Mouse (Mus musculus) stomach, postnatal 0 days (tissue): ENCODE data around the gene Ctc1. TPM values are rescaled to one million over a fixed set of nuclear protein-coding genes. Genes with fewer than 3 reads are reported as not detected.

Source experiments
- ATAC-seq: fragments of 200-750 bp; cut with Nextera tagmentation; 2 replicates; pipeline ENCODE4 v1.8.0; 2017; ENCODE audit not compliant: low FRiP score, low TSS enrichment
- DNase-seq: peaks from one replicate; pipeline ENCODE4 v3.0.0-alpha.2; 2016; ENCODE audit warnings: low spot score
- H3K27ac ChIP-seq: fragments of 300-500 bp; sonication (generic); replicated peaks from 2 replicates; pipeline ENCODE4 v1.5.1; 2014; ENCODE audit warnings: mild to moderate bottlenecking, control low read depth
- H3K27me3 ChIP-seq: fragments of 300-500 bp; sonication (generic); 2 replicates; pipeline ENCODE4 v1.6.1; 2014; ENCODE audit warnings: low read length; ENCODE audit not compliant: control insufficient read depth, insufficient read depth
- H3K36me3 ChIP-seq: fragments of 300-500 bp; sonication (generic); 2 replicates; pipeline ENCODE4 v1.6.1; 2014; ENCODE audit warnings: low read length, mixed read lengths; ENCODE audit not compliant: control insufficient read depth, insufficient read depth
- H3K4me1 ChIP-seq: fragments of 300-500 bp; sonication (generic); replicated peaks from 2 replicates; pipeline ENCODE4 v1.6.1; 2014; ENCODE audit warnings: antibody characterized with exemption; ENCODE audit not compliant: control insufficient read depth, insufficient read depth
- H3K4me2 ChIP-seq: fragments of 300-500 bp; sonication (generic); replicated peaks from 2 replicates; pipeline ENCODE4 v1.6.1; 2014; ENCODE audit warnings: low read depth, mild to moderate bottlenecking, control low read depth, moderate library complexity
- H3K4me3 ChIP-seq: fragments of 300-500 bp; sonication (generic); 2 replicates; pipeline ENCODE4 v1.5.1; 2014; ENCODE audit warnings: low read depth, low read length, control low read depth
- H3K9ac ChIP-seq: fragments of 300-500 bp; sonication (generic); 2 replicates; pipeline ENCODE4 v1.6.1; 2014; ENCODE audit warnings: mild to moderate bottlenecking, low read length, control low read depth, mixed read lengths
- H3K9me3 ChIP-seq: fragments of 300-500 bp; sonication (generic); 2 replicates; pipeline ENCODE4 v1.6.1; 2016; ENCODE audit warnings: low read length; ENCODE audit not compliant: control insufficient read depth
- CTCF ChIP-seq: IDR thresholded peaks from 2 replicates; pipeline ENCODE4 v1.5.1; 2016; ENCODE audit warnings: antibody characterized with exemption, low read depth, mild to moderate bottlenecking, moderate library complexity
- EP300 ChIP-seq: optimal IDR thresholded peaks from 2 replicates; pipeline ENCODE3; 2016; ENCODE audit warnings: antibody characterized with exemption
- WGBS: fragments of 180-500 bp; shearing (Covaris S2); extraction: QIAGEN DNeasy Blood & Tissue Kit; methylation state at CpG from one replicate; pipeline ENCODE4 v1.1.7; 2014; 5-methylcytosine and 5-hydroxymethylcytosine counted together
- polyA plus RNA-seq: library from polyadenylated mRNA; unstranded; fragments of >200 nt; fragmentation: Nextera tagmentation; extraction: Ambion mirVana; gene quantifications from 2 replicates; pipeline ENCODE4 v1.2.1, GENCODE M21; 2015

The Ctc1 gene
- polyA plus RNA-seq, 1 experiment from 2014 or later: 11.1 TPM

GRCm38 (mm10) chr11:69062194-69062760 is 46.6 kb downstream of the Ctc1 start:
- H3K4me1 ChIP-seq: peaks cover 2% of the 10 kb centered on the region; the same call in 1 of the 2 replicates
- peak overlapping the region; percentile 21 for H3K4me3 ChIP-seq
- no peaks in the 10 kb centered on the region for H3K9me3 ChIP-seq
- peak overlapping the region; percentile 39 for H3K4me2 ChIP-seq
- no peak overlapping the region for H3K9ac ChIP-seq
- no peaks in the 10 kb centered on the region for H3K36me3 ChIP-seq
- TF ChIP-seq EP300 (peak; percentile 8), CTCF (no peak)
- 2% methylated on average over 17 of the region's 17 CpGs for WGBS
- peak overlapping the region; percentile 49; the same call in 1 of the 2 replicates for H3K27ac ChIP-seq
- no peaks in the 10 kb centered on the region for H3K27me3 ChIP-seq
- no peak for ATAC-seq
- peak; percentile 66 for DNase-seq

GRCm38 (mm10) chr11:69062761-69063224 is 47.1 kb downstream of the Ctc1 start:
- under 1% methylated on average over 19 of the region's 19 CpGs for WGBS
- Histone ChIP-seq H3K4me2 (peak overlapping the region; percentile 52), H3K9ac (peak overlapping the region; percentile 53; the same call in 1 of the 2 replicates), H3K27ac (peak overlapping the region; percentile 87), H3K36me3 (no peaks in the 10 kb centered on the region), H3K9me3 (no peaks in the 10 kb centered on the region), H3K4me1 (peaks cover 4% of the 10 kb centered on the region; the same call in 1 of the 2 replicates), H3K27me3 (no peaks in the 10 kb centered on the region), H3K4me3 (peak overlapping the region; percentile 69)
- TF ChIP-seq EP300: no peak
- no peak for TF ChIP-seq CTCF
- DNase-seq: peak; percentile 94
- ATAC-seq: peak; percentile 47

GRCm38 (mm10) chr11:69063413-69064201 is 47.9 kb downstream of the Ctc1 start:
- Histone ChIP-seq H3K4me2 (peak overlapping the region; percentile 65), H3K9ac (peak overlapping the region; percentile 61), H3K27ac (peak overlapping the region; percentile 87), H3K4me1 (peaks cover 4% of the 10 kb centered on the region; the same call in 1 of the 2 replicates), H3K4me3 (peak overlapping the region; percentile 69), H3K36me3 (no peaks in the 10 kb centered on the region), H3K9me3 (no peaks in the 10 kb centered on the region), H3K27me3 (no peaks in the 10 kb centered on the region)
- ATAC-seq: peak; percentile 43
- 1% methylated on average over 29 of the region's 31 CpGs for WGBS
- TF ChIP-seq EP300: no peak
- TF ChIP-seq CTCF: no peak
- DNase-seq: peak; percentile 89

GRCm38 (mm10) chr11:69064259-69065133 is 48.8 kb downstream of the Ctc1 start:
- Histone ChIP-seq H3K27me3 (no peaks in the 10 kb centered on the region), H3K4me2 (peak overlapping the region; percentile 65), H3K9ac (peak overlapping the region; percentile 61), H3K36me3 (no peaks in the 10 kb centered on the region), H3K27ac (peak overlapping the region; percentile 70; the same call in 1 of the 2 replicates), H3K9me3 (no peaks in the 10 kb centered on the region), H3K4me1 (peaks cover 4% of the 10 kb centered on the region; the same call in 1 of the 2 replicates), H3K4me3 (peak overlapping the region; percentile 69)
- DNase-seq (no peak), ATAC-seq (no peak)
- 61% methylated on average over 9 of the region's 9 CpGs for WGBS
- TF ChIP-seq EP300 (no peak), CTCF (no peak)

- Histone ChIP-seq H3K9ac (no peak overlapping the region), H3K9me3 (no peaks in the 10 kb centered on the region), H3K4me3 (no peak overlapping the region), H3K4me2 (no peak overlapping the region), H3K36me3 (no peaks in the 10 kb centered on the region), H3K27ac (no peak overlapping the region), H3K27me3 (no peaks in the 10 kb centered on the region), H3K4me1 (peaks cover 4% of the 10 kb centered on the region; the same call in 1 of the 2 replicates)
- no peak for DNase-seq
- no peak for ATAC-seq
- WGBS: 67% methylated on average over 3 of the region's 3 CpGs
- TF ChIP-seq EP300: no peak
- TF ChIP-seq CTCF: no peak
Measured at GRCm38 (mm10) chr11:69065394-69065925, 49.7 kb downstream of the Ctc1 start.
